Mouse (Mus musculus) MEL (cell line): ENCODE measurements at regions not wholly inside any gene's neighbourhood (a gene's known extent, or its start where the extent isn't known, plus 50 kb on each side); places are given as distances from the start of the nearest gene placed in this dataset.

Experiments used
- CTCF ChIP-seq, 3 experiments: IDR thresholded peaks in 2 of 3; conservative IDR thresholded peaks in 1 of 3; 2 replicates each; pipeline ENCODE4 v1.5.1; 2011 to 2012; ENCODE audit warnings: low read length in 3 of 3, low read depth in 2 of 3, mild to moderate bottlenecking in 2 of 3, improper control_type of control experiment in 1 of 3, inconsistent platforms in 1 of 3, mixed read lengths in 1 of 3, moderate library complexity in 1 of 3; ENCODE audit not compliant: control insufficient read depth in 1 of 3, insufficient read depth in 1 of 3, poor library complexity in 1 of 3, severe bottlenecking in 1 of 3
- E2F4 ChIP-seq: IDR thresholded peaks from 2 replicates; pipeline ENCODE4 v1.6.1; 2011; ENCODE audit warnings: low read depth, low read length, improper control_type of control experiment, borderline replicate concordance
- NELFE ChIP-seq: IDR thresholded peaks from 2 replicates; pipeline ENCODE4 v1.6.1; 2011; ENCODE audit warnings: low read depth, low read length, improper control_type of control experiment
- POLR2A ChIP-seq, 2 experiments: IDR thresholded peaks; 2 replicates each; pipeline ENCODE4 v1.6.1; 2011 to 2012; ENCODE audit warnings: low read length in 2 of 2, mild to moderate bottlenecking in 2 of 2, control low read depth in 1 of 2, improper control_type of control experiment in 1 of 2, low read depth in 1 of 2, moderate library complexity in 1 of 2; ENCODE audit not compliant: control insufficient read depth in 1 of 2, insufficient read depth in 1 of 2, poor library complexity in 1 of 2
- USF1 ChIP-seq: IDR thresholded peaks from 2 replicates; pipeline ENCODE4 v1.6.1; 2014; ENCODE audit warnings: low read depth, mild to moderate bottlenecking, inconsistent platforms, low read length, improper control_type of control experiment, moderate library complexity
- ZC3H11A ChIP-seq: IDR thresholded peaks from 2 replicates; pipeline ENCODE4 v1.6.1; 2012; ENCODE audit warnings: low read depth, mild to moderate bottlenecking, inconsistent platforms, low read length, improper control_type of control experiment

- no peak for TF ChIP-seq POLR2A (IDR thresholded peaks at IDR 0.05; ENCODE audit: control insufficient read depth in 1 of 2, insufficient read depth in 1 of 2, low read depth in 1 of 2, low read length in 2 of 2, poor library complexity in 1 of 2)
- TF ChIP-seq ZC3H11A, result no peak
- no peak for TF ChIP-seq USF1
- TF ChIP-seq E2F4, result no peak
- TF ChIP-seq CTCF (IDR thresholded peaks at IDR 0.05 in 2 of 3, conservative IDR thresholded peaks at IDR 0.05 in 1 of 3; ENCODE audit: control insufficient read depth in 1 of 3, insufficient read depth in 1 of 3, low read depth in 2 of 3, low read length in 3 of 3, poor library complexity in 1 of 3, severe bottlenecking in 1 of 3), result no peak
- no peak for TF ChIP-seq NELFE
Measured at GRCm38 (mm10) chr2:17091454-17091853, 639.8 kb downstream of the Nebl start.
